Comparison of ENCODE assay signal across 8 mouse cellular contexts in genomic region chrX:104013318-104013811, GRCm38 (mm10). TPM values are rescaled to one million over a fixed set of nuclear protein-coding genes. Genes with fewer than 3 reads are reported as not detected.
DNase-seq lines count a peak whose midpoint lies in the region; ATAC-seq lines count a peak whose summit lies in the region.
"Had no signal": no experiment of that assay in that cellular context is flagged by ENCODE, and none has a peak within 500 bp of the region (broad histone marks: within the 10 kb centered on the region; RNA-seq: fewer than 3 reads in every experiment).

No protein-coding gene starts in this region.

- intact Hi-C loops in gastrocnemius, postnatal 14 days (cut with DNase I; ENCODE audit: low total_unique reads) = no loop called here

- peak; percentile 4 for DNase-seq in testis, postnatal 14 days (ENCODE audit: low spot score)
- no peak for DNase-seq in testis, postnatal 10 days (ENCODE audit: low spot score)
- peak; percentile 10 to 17 for DNase-seq in kidney, postnatal 36 days
- DNase-seq in gastrocnemius, postnatal 14 days = no peak
- no peak for DNase-seq in layer of hippocampus, adult 11-12 months (ENCODE audit: low spot score)

- peak; percentile 100 for ATAC-seq in granulocyte monocyte progenitor cell, adult 5-6 weeks (replicated peaks; ENCODE audit: poor library complexity, severe bottlenecking)
- no peak for ATAC-seq in inflammation-experienced regulatory T-cells, adult 6 months
- ATAC-seq: hindbrain, postnatal 0 days had no signal

RNA-seq across cellular contexts. Expression of gene Rlim, which starts 32.3 kb away (rescaled TPM):
- 43.0 and 49.3 TPM in 2 replicates for total RNA-seq in granulocyte monocyte progenitor cell, adult 5-6 weeks (2014; fragmentation: Nextera tagmentation)
- total RNA-seq in granulocyte monocyte progenitor cell, adult 5-6 weeks (2017) = 100 and 111 TPM in 2 replicates
- total RNA-seq in gastrocnemius, postnatal 14 days (2021) = 10 to 100 TPM; 19.0 to 19.2 TPM
- polyA plus RNA-seq in inflammation-experienced regulatory T-cells, adult 6 months (2017; shearing (Covaris generic)) = 10 to 100 TPM; 29.2 to 33.3 (median 30.4) TPM

Comparison
In these comparisons a context has a peak if more than half of its experiments do, and no peak if none do; other contexts are left out.
1. DNase-seq: peak in testis, postnatal 14 days (single experiment) and kidney, postnatal 36 days (2 of 2); none in testis, postnatal 10 days (single experiment), gastrocnemius, postnatal 14 days (single experiment) and layer of hippocampus, adult 11-12 months (single experiment).